Mouse (Mus musculus): Measurements from ENCODE around the gene Cep68. TPM values are rescaled to one million over a fixed set of nuclear protein-coding genes. Genes with fewer than 3 reads are reported as not detected.

Cep68 gene
- polyA plus RNA-seq, 1 experiment from 2014 or later: 26.5 TPM

DNA sequence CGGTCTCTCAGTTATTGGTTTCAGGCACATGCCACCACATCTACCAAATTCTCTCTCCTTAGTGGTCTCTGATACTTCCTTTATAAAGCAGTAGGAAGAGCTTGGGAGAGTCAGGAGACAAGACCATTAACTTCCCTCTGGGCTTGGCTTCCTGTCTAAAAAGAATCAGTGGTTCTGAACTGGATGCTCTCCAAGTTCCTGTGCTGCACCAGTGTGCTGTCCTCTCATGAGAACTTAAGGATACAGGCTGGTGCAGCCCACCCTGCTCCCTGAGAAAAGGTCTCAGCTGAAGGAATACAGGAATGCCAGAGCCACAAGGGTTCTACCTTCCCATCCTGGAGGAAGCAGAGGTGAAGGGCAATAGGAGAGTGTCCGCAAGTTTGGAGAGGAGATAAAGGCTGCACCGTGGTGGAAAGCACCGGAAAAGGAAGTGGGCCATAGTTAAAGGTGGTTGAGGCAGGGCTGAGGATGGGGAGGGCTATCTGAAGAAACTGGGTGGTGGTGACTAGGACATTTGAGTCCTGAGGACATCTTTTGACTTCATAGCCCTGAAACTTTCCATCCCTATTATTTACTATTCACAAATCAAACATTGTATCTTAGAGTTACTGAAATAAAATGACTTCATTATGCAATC lies 56.0 kb downstream of the Cep68 start:
- no peak overlapping the region for H3K9ac ChIP-seq (replicated peaks)
- WGBS: 96% methylated on average over 4 of the region's 4 CpGs
- H3K27ac ChIP-seq: no peak overlapping the region
- H3K4me3 ChIP-seq (replicated peaks): no peak overlapping the region
- no peaks in the 10 kb centered on the region for H3K36me3 ChIP-seq
- no peaks in the 10 kb centered on the region for H3K4me1 ChIP-seq (replicated peaks)
- H3K9me3 ChIP-seq: no peaks in the 10 kb centered on the region
- no peak for ATAC-seq
- H3K4me2 ChIP-seq (replicated peaks): no peak overlapping the region
- H3K27me3 ChIP-seq: no peaks in the 10 kb centered on the region

- 88% methylated on average over 6 of the region's 6 CpGs for WGBS
- no peak for ATAC-seq
- no peaks in the 10 kb centered on the region for H3K27me3 ChIP-seq
- H3K9me3 ChIP-seq: no peaks in the 10 kb centered on the region
- H3K4me2 ChIP-seq (replicated peaks): no peak overlapping the region
- no peaks in the 10 kb centered on the region for H3K36me3 ChIP-seq
- H3K9ac ChIP-seq (replicated peaks): no peak overlapping the region
- no peak overlapping the region for H3K27ac ChIP-seq
- no peaks in the 10 kb centered on the region for H3K4me1 ChIP-seq (replicated peaks)
- no peak overlapping the region for H3K4me3 ChIP-seq (replicated peaks)
Measured at GRCm38 (mm10) chr11:20187271-20187670, 62.0 kb downstream of the Cep68 start.

Other genes starting within 250 kb of the Cep68 start
- gene Actr2, start 136.5 kb downstream of the Cep68 start, polyA plus RNA-seq (2015; fragmentation: Nextera tagmentation; extraction: Ambion mirVana): 167 and 179 TPM in 2 replicates
- gene Rab1a, start 48.0 kb downstream of the Cep68 start, polyA plus RNA-seq (2015; fragmentation: Nextera tagmentation; extraction: Ambion mirVana): 289 and 306 TPM in 2 replicates
- 32.9 and 33.1 TPM in 2 replicates for gene Slc1a4, start 83.3 kb upstream of the Cep68 start, polyA plus RNA-seq (2015; fragmentation: Nextera tagmentation; extraction: Ambion mirVana)